Mouse (Mus musculus): ENCODE data around the gene Jarid2.

- no peak for TF ChIP-seq CTCF (IDR thresholded peaks at IDR 0.05; ENCODE audit: control insufficient read depth, insufficient read depth, insufficient read length)
- no peak for TF ChIP-seq MYOD1 (IDR thresholded peaks at IDR 0.05; ENCODE audit: control insufficient read depth, insufficient read length, low read depth)
- no peak for TF ChIP-seq CEBPB (IDR thresholded peaks at IDR 0.05; ENCODE audit: low read depth)
- TF ChIP-seq MAX (IDR thresholded peaks at IDR 0.05): no peak
- no peak for TF ChIP-seq MYOG (IDR thresholded peaks at IDR 0.05; ENCODE audit: control insufficient read depth, extremely low read depth, insufficient read length)
- TF ChIP-seq USF1 (IDR thresholded peaks at IDR 0.05; ENCODE audit: low read depth): no peak
Measured at GRCm38 (mm10) chr13:44721891-44722547, 7.3 kb upstream of the Jarid2 start.
